Mouse (Mus musculus) embryo, embryonic 11 days (tissue): Measurements from ENCODE around the gene Lgr4.

ENCODE experiments used
- DNase-seq: peaks from one replicate; pipeline ENCODE4 v3.0.0-alpha.2; 2015

Lgr4 gene

DNA sequence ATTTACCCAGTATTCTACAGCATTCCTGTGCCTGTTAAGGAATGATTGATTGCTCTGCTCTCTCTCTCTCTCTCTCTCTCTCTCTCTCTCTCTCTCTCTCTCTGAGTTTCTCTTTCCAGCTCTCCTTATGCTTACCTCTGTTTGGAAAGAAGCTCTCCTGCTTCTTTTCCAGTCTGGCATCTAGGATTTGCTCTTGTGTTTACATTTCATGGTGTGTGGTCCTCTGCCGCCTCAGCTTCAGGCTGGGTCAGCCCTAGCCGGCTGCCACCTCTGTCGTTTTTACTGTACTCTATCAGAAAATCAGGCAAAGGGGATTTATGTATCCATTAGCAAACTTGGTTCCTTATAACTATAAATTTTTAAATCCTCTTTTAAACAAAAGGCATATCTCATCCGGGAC is 118.8 kb downstream of the Lgr4 start:
- peak; percentile 56 for DNase-seq

DNA sequence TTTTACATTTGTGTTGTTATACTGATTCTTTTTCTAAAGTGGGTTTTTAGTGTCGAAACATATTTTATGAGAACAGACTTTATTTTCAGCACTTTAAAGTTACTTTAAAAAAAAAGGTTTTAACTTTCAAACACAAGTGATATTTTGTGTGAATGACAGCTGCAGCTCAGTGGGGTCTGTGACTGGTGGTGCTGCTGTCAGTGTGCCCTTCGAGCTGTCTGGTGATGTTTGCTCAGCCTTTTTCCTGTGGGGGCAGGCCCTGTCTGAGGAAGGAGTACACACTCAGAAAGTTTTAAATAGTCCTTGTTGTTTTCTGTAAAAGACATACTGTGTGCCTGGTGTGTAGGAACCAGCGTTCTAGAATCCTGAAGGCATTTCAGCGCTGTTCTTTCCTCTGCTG is 119.2 kb downstream of the Lgr4 start:
- DNase-seq: no peak

DNA sequence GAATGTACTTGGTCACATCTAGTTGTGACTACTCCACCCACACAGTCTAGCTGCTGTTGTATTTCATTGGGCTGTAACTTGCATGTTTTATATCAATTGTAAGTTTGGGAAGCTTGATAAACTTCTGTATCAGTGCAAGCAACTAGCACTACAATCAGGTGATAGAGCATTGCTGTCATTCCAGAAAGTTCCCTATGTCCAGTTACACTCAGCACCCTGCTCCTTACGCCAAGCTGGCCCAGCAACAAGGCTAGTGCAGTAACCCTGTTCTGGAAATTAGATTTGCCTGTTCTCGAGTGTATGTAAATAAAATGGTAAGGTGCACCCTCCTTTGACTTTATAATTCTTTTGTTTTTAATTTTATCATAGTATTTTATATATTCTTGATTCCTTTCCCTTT is 119.8 kb downstream of the Lgr4 start:
- DNase-seq: no peak

DNA sequence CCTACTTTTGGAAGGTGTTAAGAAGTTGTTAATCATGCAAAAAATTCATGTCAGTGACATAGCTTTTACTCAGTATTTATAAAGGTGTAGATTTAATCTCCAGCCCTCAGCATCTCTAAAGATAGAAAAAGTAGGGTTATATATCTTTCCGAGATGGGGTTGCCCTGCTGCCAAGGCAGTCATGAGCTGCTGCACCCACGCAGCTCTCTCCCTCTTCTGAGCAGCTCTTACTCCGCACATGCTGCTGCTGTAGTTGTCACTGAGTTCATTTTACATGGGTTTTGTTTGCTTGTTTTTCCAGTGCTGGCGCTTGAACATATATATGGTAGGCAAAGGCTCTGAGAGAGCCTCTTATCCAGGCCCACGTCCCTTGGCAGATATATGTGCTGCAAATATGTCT is 120.9 kb downstream of the Lgr4 start:
- no peak for DNase-seq

DNA sequence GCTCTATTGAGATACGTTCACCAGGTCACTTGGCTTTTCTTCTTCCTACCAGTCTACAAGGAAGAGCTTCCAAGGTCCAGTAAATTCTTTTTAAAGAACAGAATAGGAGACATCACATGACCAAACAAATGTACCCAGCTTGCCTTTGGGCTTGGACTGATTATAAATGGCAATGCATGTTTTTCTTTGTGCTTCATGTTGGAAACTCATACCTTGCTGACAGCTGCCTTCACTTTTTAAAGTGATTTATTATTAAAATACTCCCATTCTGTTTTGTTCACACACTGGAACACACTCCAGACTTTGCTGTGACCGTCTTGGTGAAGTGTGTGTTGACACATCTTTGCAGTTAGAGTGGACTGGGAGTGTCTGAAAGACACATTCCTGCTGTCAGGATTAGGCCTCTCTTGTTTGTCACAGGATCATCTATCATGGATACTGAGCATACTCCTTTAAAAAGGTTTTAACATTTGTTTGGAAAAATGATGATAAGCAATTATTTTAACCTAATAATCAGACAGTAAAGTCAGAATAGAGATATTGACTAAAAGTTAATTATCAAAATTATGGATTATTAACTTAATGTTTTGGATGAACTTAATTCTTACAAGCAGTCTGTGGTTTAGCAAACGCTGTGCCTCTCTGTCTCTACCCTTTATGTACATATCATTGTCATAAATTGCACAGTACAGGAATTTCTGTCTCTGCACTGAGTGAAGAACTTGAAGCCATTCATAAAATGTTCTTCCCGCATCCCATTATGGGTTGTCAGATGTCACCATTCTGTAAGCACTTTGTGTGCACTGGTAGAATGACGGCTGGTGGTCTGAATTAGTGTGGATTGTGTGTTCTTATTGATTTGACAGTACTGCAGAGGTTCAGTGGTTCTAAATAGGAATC is 125.7 kb downstream of the Lgr4 start:
- DNase-seq: no peak

GRCm38 (mm10) chr2:110058424-110058823 is 141.0 kb downstream of the Lgr4 start:
- DNase-seq: no peak

- no peak for DNase-seq
These were observed 145.7 kb downstream of the Lgr4 start for GRCm38 (mm10) chr2:110063131-110063530.
